Mouse (Mus musculus): ENCODE data around the gene Ublcp1. TPM values are rescaled to one million over a fixed set of nuclear protein-coding genes. Genes with fewer than 3 reads are reported as not detected.
"Not testable (repeated sequence)": the region's sequence is repeated elsewhere in the genome, so short reads cannot be mapped to it uniquely, and the experiment has no call there.

Ublcp1 gene
- polyA plus RNA-seq, 1 experiment: 21.9 TPM

- DNase-seq (ENCODE audit: low read depth): no peak
These were observed 24.5 kb upstream of the Ublcp1 start for GRCm38 (mm10) chr11:44494643-44495323.

DNA sequence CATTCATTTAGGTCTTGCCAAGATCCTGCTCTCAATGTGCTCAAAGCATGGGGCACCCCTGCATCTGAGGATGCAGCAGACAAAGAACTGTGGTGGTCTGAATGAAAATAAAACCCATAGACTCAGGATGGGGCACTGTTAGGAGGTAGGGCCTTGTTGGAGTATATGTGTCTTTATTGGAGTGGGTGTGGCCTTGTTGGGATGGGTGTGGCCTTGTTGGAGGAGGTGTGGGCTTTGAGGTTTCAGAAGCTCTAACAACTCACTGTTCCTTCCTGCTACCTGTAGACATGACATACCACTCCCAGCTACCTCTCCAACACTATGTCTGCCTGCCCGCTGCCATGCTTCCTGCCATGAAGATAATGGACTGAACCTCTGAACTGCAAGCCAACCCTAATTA, 18.8 kb upstream of the Ublcp1 start:
- DNase-seq (ENCODE audit: low read depth): no peak

- DNase-seq (ENCODE audit: low read depth): no peak
These were observed 14.9 kb upstream of the Ublcp1 start for GRCm38 (mm10) chr11:44485089-44485736.

DNA sequence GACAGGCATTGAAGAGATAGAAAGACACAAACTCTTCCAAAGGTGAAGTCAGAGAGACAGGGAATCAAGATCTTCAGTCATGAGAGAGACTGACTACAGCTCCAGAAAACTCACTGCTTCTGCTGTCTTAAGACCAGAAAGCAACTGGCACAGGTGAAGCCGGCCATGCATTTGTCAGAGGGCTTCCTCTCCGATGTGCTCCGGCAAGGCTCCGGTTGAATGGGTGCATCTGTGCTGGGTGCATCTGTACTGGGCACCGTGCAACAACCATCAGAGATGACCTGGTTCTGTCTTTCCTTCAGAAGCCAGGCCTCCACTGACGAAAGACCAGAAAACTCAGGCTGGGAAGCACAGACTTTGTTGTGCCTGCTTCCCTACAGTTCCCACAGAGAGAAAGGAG, 9.9 kb upstream of the Ublcp1 start:
- DNase-seq (ENCODE audit: low read depth): no peak

DNA sequence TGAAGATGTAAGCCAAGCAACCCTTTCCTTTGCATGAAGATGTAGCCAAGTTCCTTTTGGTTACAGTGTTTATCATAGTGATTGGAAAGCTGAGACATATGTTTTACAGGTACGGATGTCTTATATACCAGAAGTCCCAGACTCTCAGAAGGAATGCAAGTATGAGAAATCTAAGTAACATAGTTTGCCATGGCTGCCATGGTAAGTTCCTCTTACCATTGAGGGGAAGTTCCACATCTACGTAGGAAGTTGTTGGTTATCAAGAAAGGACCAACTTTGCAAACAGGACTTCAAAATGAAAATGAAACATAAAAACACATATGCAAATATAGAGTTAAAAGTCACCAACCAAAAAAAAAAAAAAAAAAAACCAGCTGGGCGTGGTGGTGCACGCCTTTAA, 8.1 kb upstream of the Ublcp1 start:
- no peak for DNase-seq (ENCODE audit: low read depth)

DNA sequence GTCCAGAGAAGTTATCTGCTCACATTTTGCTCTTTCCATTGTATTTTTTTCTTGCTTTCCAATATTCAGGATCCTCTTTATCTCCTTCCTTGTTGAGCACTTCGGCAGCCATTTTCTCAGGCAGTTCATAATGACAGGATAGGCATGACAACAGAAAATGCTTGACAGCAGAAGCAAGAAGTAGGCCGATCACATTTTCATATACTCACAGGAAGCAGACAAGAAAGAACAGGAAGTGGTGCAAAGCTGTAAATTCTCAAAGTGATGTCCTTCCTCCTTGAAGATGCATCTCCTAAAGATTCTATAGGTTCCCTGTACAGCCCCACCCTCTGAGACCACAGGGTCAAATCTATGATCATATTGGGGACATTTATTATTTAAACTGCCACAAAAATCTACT, 6.1 kb upstream of the Ublcp1 start:
- DNase-seq (ENCODE audit: low read depth): no peak

DNA sequence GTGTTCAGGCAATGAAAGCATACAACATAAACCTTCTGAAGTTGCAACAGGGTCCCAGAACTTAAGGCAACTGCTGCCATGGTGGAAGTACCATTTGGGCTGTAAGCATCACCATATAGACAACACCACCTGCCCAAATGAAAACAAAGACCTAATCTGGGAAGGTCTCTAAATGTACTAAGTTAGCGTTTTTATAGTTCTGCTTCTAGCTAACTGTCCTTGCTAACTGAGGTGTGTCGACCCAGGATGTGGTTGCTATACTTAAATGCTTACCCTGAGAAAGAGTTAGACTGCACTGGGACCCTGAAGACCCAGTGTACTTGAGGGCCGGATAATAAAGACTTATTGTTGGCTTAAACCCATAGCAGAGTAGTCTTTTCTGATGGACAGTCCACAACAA, 5.2 kb upstream of the Ublcp1 start:
- DNase-seq (ENCODE audit: low read depth): no peak

- no peak for DNase-seq (ENCODE audit: low read depth)
These were observed 1.2 kb upstream of the Ublcp1 start for GRCm38 (mm10) chr11:44471337-44471995.

DNA sequence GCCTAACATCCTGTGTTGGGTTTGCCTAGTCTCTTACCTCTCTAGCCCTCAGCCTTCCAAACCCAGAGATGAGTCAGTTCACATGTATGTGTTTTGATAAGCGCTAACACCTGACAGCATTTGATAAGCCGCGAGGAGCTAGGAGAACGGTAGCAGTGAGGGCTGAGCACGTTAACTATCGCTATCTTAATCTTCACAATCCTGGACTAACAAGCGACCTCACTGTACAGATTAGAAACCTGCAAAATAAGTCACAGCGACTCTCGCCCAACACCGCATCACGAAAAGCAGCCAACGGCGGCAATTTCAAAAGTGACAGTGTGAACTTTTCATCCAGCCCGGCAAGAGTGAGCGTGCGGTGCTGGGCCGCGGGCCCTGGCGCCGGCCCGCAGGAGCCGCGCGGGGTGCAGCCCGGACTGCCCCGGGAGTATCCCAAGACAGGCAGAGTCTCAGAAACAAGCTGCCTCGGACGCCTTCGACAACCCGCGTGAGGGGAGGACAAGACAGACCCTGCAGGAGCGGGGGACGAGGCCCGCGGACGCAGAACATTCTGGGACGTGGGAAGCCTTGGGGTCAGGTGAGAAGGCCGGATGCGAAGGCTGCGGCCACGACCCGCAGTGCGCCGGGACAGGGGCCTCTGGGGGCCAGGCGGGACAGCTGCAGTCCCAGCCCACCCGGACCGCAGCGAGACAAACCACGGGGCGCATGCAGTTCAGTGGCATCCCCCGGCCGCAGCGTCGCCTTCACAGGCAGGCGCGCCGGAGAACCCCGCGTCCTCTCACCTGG, 459 bp downstream of the Ublcp1 start:
- no peak for DNase-seq (ENCODE audit: low read depth)

GRCm38 (mm10) chr11:44468306-44468790, 1.9 kb downstream of the Ublcp1 start:
- no peak for DNase-seq (ENCODE audit: low read depth)

DNA sequence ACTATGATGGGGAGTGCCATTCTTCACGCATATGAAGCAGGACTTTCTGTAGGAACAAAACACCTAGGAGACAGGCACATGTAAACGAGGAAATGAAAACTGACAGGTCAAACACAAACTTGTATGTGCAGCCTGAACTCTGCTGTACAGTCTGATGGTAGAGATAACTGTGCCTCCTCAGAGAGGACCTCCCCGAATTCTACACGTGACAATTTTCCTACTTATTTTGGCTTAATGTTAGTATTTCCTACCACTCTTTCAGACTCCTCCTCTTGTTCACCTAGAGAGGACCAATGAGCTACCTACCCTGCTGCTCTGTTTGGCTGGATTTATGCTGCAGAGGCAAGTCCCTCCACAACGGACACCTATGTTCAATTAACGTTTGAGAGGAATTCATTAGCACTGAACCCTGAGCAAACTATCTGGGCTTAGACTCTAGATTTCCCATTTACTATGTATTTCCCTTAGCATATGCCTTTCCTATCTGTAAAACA, 3.3 kb downstream of the Ublcp1 start:
- DNase-seq (ENCODE audit: low read depth): no peak

DNA sequence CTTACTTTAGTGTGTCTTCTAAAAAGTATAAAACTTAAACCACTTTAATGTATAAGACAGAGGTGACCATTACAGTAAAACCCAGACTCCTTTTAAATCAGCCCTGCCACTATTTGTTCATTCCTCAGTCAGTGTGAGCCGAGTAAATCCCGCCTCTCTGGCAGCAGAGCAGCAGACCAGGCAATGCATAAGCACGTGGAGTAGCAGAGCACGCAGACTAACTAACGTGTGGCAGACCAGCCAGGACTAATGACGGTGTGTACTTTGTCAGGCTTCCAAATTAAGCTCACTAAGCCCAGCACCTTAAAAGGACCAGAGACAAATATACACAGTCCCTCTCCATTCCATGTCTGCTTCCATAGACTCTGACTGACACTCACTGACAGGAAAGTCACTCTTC, 8.8 kb downstream of the Ublcp1 start:
- DNase-seq (ENCODE audit: low read depth): no peak

- DNase-seq (ENCODE audit: low read depth): no peak
These were observed 16.9 kb downstream of the Ublcp1 start for GRCm38 (mm10) chr11:44453423-44453822.

DNA sequence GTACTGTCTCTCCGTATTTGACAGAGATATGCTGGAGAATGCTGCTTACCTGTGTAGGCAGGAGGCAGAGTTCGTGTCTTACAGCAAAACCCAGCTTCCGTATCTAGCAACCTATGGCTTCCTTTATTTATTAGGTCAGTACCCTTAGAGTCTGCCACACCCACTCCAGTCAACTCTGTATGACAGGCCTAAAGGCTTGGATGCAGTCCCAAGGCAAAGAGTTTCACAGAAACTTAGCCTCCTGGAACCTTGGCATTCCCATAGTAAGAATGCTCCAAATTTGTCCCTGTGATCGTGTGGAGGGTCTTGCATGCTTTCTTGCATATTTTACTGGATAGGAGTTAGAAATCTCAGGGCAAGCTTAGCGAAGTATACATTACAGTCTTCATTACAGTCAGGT, 18.3 kb downstream of the Ublcp1 start:
- DNase-seq (ENCODE audit: low read depth): not testable (repeated sequence)

GRCm38 (mm10) chr11:44451046-44451445, 19.3 kb downstream of the Ublcp1 start:
- no peak for DNase-seq (ENCODE audit: low read depth)

- no peak for DNase-seq (ENCODE audit: low read depth)
These were observed 32.5 kb downstream of the Ublcp1 start for GRCm38 (mm10) chr11:44437786-44438185.

GRCm38 (mm10) chr11:44430036-44430435, 40.3 kb downstream of the Ublcp1 start:
- DNase-seq (ENCODE audit: low read depth): no peak

- DNase-seq (ENCODE audit: low read depth): no peak
These were observed 42.3 kb downstream of the Ublcp1 start for GRCm38 (mm10) chr11:44427951-44428350.

GRCm38 (mm10) chr11:44425626-44426025, 44.7 kb downstream of the Ublcp1 start:
- no peak for DNase-seq (ENCODE audit: low read depth)

DNA sequence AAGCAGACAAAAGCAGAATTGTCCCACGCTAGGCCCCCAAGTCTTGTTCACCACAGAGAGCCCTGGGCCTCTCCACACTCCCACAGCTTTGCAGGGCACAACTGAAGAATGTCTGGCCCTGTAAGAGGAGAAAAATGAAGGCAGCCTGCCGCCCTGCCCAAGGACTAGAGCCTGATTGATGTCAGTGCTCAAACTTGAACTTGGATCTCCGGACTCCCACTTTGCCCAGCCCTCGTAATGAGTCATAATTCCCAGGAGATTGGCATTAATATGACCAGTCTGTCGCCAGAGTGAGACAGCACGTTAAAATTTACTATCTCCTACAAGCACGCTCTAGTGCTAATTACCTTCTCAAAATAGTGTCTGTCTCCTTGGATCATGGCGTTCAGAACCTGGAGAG, 45.3 kb downstream of the Ublcp1 start:
- DNase-seq (ENCODE audit: low read depth): no peak

GRCm38 (mm10) chr11:44423955-44424354, 46.3 kb downstream of the Ublcp1 start:
- no peak for DNase-seq (ENCODE audit: low read depth)

DNA sequence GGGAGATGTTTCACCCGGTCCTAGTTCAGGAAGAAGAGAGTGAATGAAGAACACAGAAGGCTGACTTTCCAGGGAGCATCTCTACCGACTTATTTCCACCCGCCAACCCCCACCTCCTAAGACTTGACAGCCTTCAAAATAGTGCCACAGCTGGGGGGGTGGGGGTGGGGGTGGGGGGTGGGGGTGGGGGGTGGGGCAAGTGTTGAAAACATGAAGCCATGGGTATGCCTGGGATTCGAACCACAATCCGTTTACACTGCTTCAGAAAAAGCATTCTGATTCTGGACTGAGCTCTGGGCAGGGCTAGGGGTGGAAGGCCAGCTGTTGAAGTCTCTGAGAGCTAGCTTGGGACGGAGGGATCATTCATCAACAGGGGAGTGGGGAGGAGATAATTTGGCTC, 47.0 kb downstream of the Ublcp1 start:
- DNase-seq (ENCODE audit: low read depth): no peak
